In the genomic region with DNA sequence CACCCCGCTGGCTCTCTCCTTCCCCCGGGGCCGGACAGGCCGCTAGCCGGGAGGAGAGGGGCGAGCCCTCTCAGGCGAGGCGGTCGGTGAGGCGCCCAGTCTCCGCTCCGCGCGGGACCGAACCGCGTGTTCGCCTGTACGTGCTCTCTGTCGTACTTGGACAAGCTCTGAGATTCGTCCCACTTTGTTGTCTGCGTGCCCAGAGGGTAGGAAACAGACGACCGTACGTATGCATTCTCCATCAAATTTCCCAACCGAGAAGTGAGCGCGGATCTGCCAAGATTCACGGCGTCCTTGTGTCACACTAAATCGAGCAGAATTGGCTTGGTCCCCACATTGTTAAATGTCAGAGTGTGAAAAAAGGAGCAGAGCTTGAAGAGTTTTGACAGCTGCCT, we compare ENCODE assay signal across 8 mouse cellular contexts. TPM values are rescaled to one million over a fixed set of nuclear protein-coding genes. Genes with fewer than 3 reads are reported as not detected.
A peak's percentile ranks its signal among the peaks of the same experiment; 100 is the strongest.
DNase-seq lines count a peak whose midpoint lies in the region; ATAC-seq and TF ChIP-seq lines count a peak whose summit lies in the region.

No protein-coding gene starts in this region.

- DNase-seq in kidney, postnatal 10 days, result no peak
- peak; percentile 35 for DNase-seq in MN1 (ENCODE audit: low spot score)
- DNase-seq in heart, postnatal 0 days (ENCODE audit: low spot score), result peak; percentile 11
- peak; percentile 55 for DNase-seq in limb, embryonic 11.5 days (ENCODE audit: low spot score)
- DNase-seq in natural killer cell, adult 2 months (ENCODE audit: low spot score in 2 of 2), result no peak

- peak overlapping the region; percentile 90 for H3K4me3 ChIP-seq in kidney, embryonic 14.5 days (ENCODE audit: low read length)
- peak overlapping the region; percentile 84 for H3K4me3 ChIP-seq in embryonic facial prominence, embryonic 12.5 days
- H3K4me3 ChIP-seq in heart, postnatal 0 days (ENCODE audit: low read depth, low read length), result peak overlapping the region; percentile 73
- peak overlapping the region; percentile 88 for H3K4me3 ChIP-seq in limb, embryonic 11.5 days (ENCODE audit: low read depth, low read length)
- peak overlapping the region; percentile 94 for H3K4me3 ChIP-seq in midbrain, embryonic 12.5 days

- TF ChIP-seq EP300 in heart, postnatal 0 days (IDR thresholded peaks at IDR 0.05; ENCODE audit: low read depth), result no peak

- H3K4me1 ChIP-seq in kidney, embryonic 14.5 days (ENCODE audit: control insufficient read depth, insufficient read depth, low read length), result peaks cover 16% of the 10 kb centered on the region
- H3K4me1 ChIP-seq in embryonic facial prominence, embryonic 12.5 days, result peaks cover 8% of the 10 kb centered on the region
- H3K4me1 ChIP-seq in heart, postnatal 0 days (ENCODE audit: control insufficient read depth, insufficient read depth), result peaks cover 24% of the 10 kb centered on the region; the same call in 1 of the 2 replicates
- no peaks in the 10 kb centered on the region for H3K4me1 ChIP-seq in limb, embryonic 11.5 days (ENCODE audit: control insufficient read depth, insufficient read depth, low read length)
- peaks cover 17% of the 10 kb centered on the region for H3K4me1 ChIP-seq in midbrain, embryonic 12.5 days

- 0% methylated on average over 24 of the region's 31 CpGs for WGBS in kidney, embryonic 14.5 days
- under 1% methylated on average over 30 of the region's 31 CpGs for WGBS in embryonic facial prominence, embryonic 12.5 days
- WGBS in heart, postnatal 0 days, result under 1% methylated on average over 26 of the region's 31 CpGs
- under 1% methylated on average over 26 of the region's 31 CpGs for WGBS in limb, embryonic 11.5 days
- under 1% methylated on average over 27 of the region's 31 CpGs for WGBS in midbrain, embryonic 12.5 days

- no peak for TF ChIP-seq CTCF in heart, postnatal 0 days (IDR thresholded peaks at IDR 0.05; ENCODE audit: low read depth)

- H3K27ac ChIP-seq in kidney, embryonic 14.5 days (ENCODE audit: low read depth, low read length), result peak overlapping the region; percentile 98
- H3K27ac ChIP-seq in embryonic facial prominence, embryonic 12.5 days, result peak overlapping the region; percentile 93
- H3K27ac ChIP-seq in heart, postnatal 0 days (ENCODE audit: low read depth), result peak overlapping the region; percentile 95
- H3K27ac ChIP-seq in limb, embryonic 11.5 days (replicated peaks; ENCODE audit: low read depth, low read length), result peak overlapping the region; percentile 94
- peak overlapping the region; percentile 94 for H3K27ac ChIP-seq in midbrain, embryonic 12.5 days (replicated peaks)

- peaks cover 3% of the 10 kb centered on the region; the same call in 1 of the 2 replicates for H3K36me3 ChIP-seq in kidney, embryonic 14.5 days (ENCODE audit: control insufficient read depth, insufficient read depth, low read length)
- peaks cover 3% of the 10 kb centered on the region; the same call in 1 of the 2 replicates for H3K36me3 ChIP-seq in embryonic facial prominence, embryonic 12.5 days
- H3K36me3 ChIP-seq in heart, postnatal 0 days (replicated peaks; ENCODE audit: control insufficient read depth, insufficient read depth, low read length), result peaks cover 1% of the 10 kb centered on the region; the same call in 1 of the 2 replicates
- H3K36me3 ChIP-seq in limb, embryonic 11.5 days (ENCODE audit: control insufficient read depth, insufficient read depth, low read length), result no peaks in the 10 kb centered on the region; the same call in 1 of the 2 replicates
- H3K36me3 ChIP-seq in midbrain, embryonic 12.5 days, result peaks cover under 1% of the 10 kb centered on the region; the same call in 1 of the 2 replicates

- peak overlapping the region; percentile 88 for H3K9ac ChIP-seq in kidney, embryonic 14.5 days (ENCODE audit: low read depth, low read length)
- H3K9ac ChIP-seq in embryonic facial prominence, embryonic 12.5 days, result peak overlapping the region; percentile 87
- peak overlapping the region; percentile 82 for H3K9ac ChIP-seq in heart, postnatal 0 days (replicated peaks; ENCODE audit: low read depth, low read length)
- peak overlapping the region; percentile 84 for H3K9ac ChIP-seq in limb, embryonic 11.5 days (ENCODE audit: low read length)
- peak overlapping the region; percentile 89 for H3K9ac ChIP-seq in midbrain, embryonic 12.5 days (replicated peaks)

- peak; percentile 80 for ATAC-seq in kidney, embryonic 14.5 days (ENCODE audit: low FRiP score, low TSS enrichment)
- ATAC-seq in embryonic facial prominence, embryonic 12.5 days (ENCODE audit: insufficient number of reproducible peaks, insufficient read depth, low FRiP score, low TSS enrichment), result peak; percentile 77
- peak; percentile 73 for ATAC-seq in heart, postnatal 0 days (ENCODE audit: insufficient read depth, low read depth)
- peak; percentile 75 for ATAC-seq in limb, embryonic 11.5 days (ENCODE audit: insufficient number of reproducible peaks, low FRiP score, low TSS enrichment, low read depth)
- ATAC-seq in midbrain, embryonic 12.5 days (ENCODE audit: low FRiP score, low read depth), result peak; percentile 84

- H3K27me3 ChIP-seq in kidney, embryonic 14.5 days (ENCODE audit: control insufficient read depth, insufficient read depth, low read length), result no peaks in the 10 kb centered on the region
- H3K27me3 ChIP-seq in embryonic facial prominence, embryonic 12.5 days, result no peaks in the 10 kb centered on the region
- no peaks in the 10 kb centered on the region for H3K27me3 ChIP-seq in heart, postnatal 0 days (ENCODE audit: control insufficient read depth, insufficient read depth, low read length)
- no peaks in the 10 kb centered on the region for H3K27me3 ChIP-seq in limb, embryonic 11.5 days (ENCODE audit: control insufficient read depth, insufficient read depth, low read length)
- H3K27me3 ChIP-seq in midbrain, embryonic 12.5 days, result no peaks in the 10 kb centered on the region

- peak overlapping the region; percentile 77 for H3K4me2 ChIP-seq in kidney, embryonic 14.5 days (replicated peaks; ENCODE audit: low read depth, low read length)
- H3K4me2 ChIP-seq in embryonic facial prominence, embryonic 12.5 days (replicated peaks), result peak overlapping the region; percentile 75
- peak overlapping the region; percentile 69 for H3K4me2 ChIP-seq in heart, postnatal 0 days (ENCODE audit: low read depth, low read length)
- H3K4me2 ChIP-seq in limb, embryonic 11.5 days (ENCODE audit: low read depth, severe bottlenecking), result peak overlapping the region; percentile 72
- H3K4me2 ChIP-seq in midbrain, embryonic 12.5 days (replicated peaks), result peak overlapping the region; percentile 82

- no peaks in the 10 kb centered on the region for H3K9me3 ChIP-seq in kidney, embryonic 14.5 days (ENCODE audit: control insufficient read depth, low read length)
- H3K9me3 ChIP-seq in embryonic facial prominence, embryonic 12.5 days, result no peaks in the 10 kb centered on the region
- no peaks in the 10 kb centered on the region for H3K9me3 ChIP-seq in heart, postnatal 0 days (replicated peaks; ENCODE audit: control insufficient read depth, low read length)
- H3K9me3 ChIP-seq in limb, embryonic 11.5 days (ENCODE audit: control insufficient read depth, low read length), result no peaks in the 10 kb centered on the region
- H3K9me3 ChIP-seq in midbrain, embryonic 12.5 days, result no peaks in the 10 kb centered on the region

RNA-seq across cellular contexts. Expression of gene Dcun1d5, which starts 0.6 kb away (rescaled TPM):
- 139 and 157 TPM in 2 replicates for polyA plus RNA-seq in kidney, embryonic 14.5 days (2014; fragmentation: Nextera tagmentation; extraction: Ambion mirVana)
- 165 and 168 TPM in 2 replicates for polyA plus RNA-seq in embryonic facial prominence, embryonic 12.5 days (2016; fragmentation: Nextera tagmentation; extraction: Ambion mirVana)
- 50.6 and 57.4 TPM in 2 replicates for total RNA-seq in heart, postnatal 0 days (2014; rRNA removed; ENCODE audit: low replicate concordance)
- 84.8 and 86.1 TPM in 2 replicates for polyA plus RNA-seq in heart, postnatal 0 days (2015; fragmentation: Nextera tagmentation; extraction: Ambion mirVana)
- polyA plus RNA-seq in limb, embryonic 11.5 days (2014; fragmentation: Nextera tagmentation; extraction: Ambion mirVana), result 152 and 156 TPM in 2 replicates
- polyA plus RNA-seq in midbrain, embryonic 12.5 days (2016; fragmentation: Nextera tagmentation; extraction: Ambion mirVana), result 140 and 142 TPM in 2 replicates

RNA-seq across cellular contexts. Expression of gene Dync2h1, which starts 0.6 kb away (rescaled TPM):
- polyA plus RNA-seq in kidney, embryonic 14.5 days (2014; fragmentation: Nextera tagmentation; extraction: Ambion mirVana), result 23.4 and 32.4 TPM in 2 replicates
- 22.8 and 24.9 TPM in 2 replicates for polyA plus RNA-seq in embryonic facial prominence, embryonic 12.5 days (2016; fragmentation: Nextera tagmentation; extraction: Ambion mirVana)
- 6.4 and 8.6 TPM in 2 replicates for total RNA-seq in heart, postnatal 0 days (2014; rRNA removed; ENCODE audit: low replicate concordance)
- polyA plus RNA-seq in heart, postnatal 0 days (2015; fragmentation: Nextera tagmentation; extraction: Ambion mirVana), result 3.2 and 3.7 TPM in 2 replicates
- 22.6 and 23.0 TPM in 2 replicates for polyA plus RNA-seq in limb, embryonic 11.5 days (2014; fragmentation: Nextera tagmentation; extraction: Ambion mirVana)
- polyA plus RNA-seq in midbrain, embryonic 12.5 days (2016; fragmentation: Nextera tagmentation; extraction: Ambion mirVana), result 29.4 and 31.9 TPM in 2 replicates

Comparison
In these comparisons a context has a peak if more than half of its experiments do, and no peak if none do; other contexts are left out.
1. DNase-seq: peak in MN1 (single experiment), heart, postnatal 0 days (single experiment) and limb, embryonic 11.5 days (single experiment); none in kidney, postnatal 10 days (single experiment) and natural killer cell, adult 2 months (0 of 2).
2. Peak in every context shown above with its lines, with median percentiles within 50 percentile points of each other: ATAC-seq, H3K27ac ChIP-seq, H3K4me2 ChIP-seq, H3K4me3 ChIP-seq and H3K9ac ChIP-seq.